Mouse (Mus musculus) hindbrain, embryonic 14.5 days (tissue): ENCODE measurements at regions not wholly inside any gene's neighbourhood (a gene's known extent, or its start where the extent isn't known, plus 50 kb on each side); places are given as distances from the start of the nearest gene placed in this dataset.
A peak's percentile ranks its signal among the peaks of the same experiment; 100 is the strongest.

Experiments used
- ATAC-seq: fragments of 200-750 bp; cut with Nextera tagmentation; 2 replicates; pipeline ENCODE4 v1.8.0; 2017; ENCODE audit warnings: moderate number of reproducible peaks, mild to moderate bottlenecking, moderate TSS enrichment, moderate library complexity; ENCODE audit not compliant: low FRiP score
- DNase-seq: peaks from one replicate; pipeline ENCODE4 v3.0.0-alpha.2; 2015; ENCODE audit warnings: low spot score
- H3K27ac ChIP-seq: fragments of 300-500 bp; sonication (generic); 2 replicates; pipeline ENCODE4 v1.5.1; 2014; ENCODE audit warnings: mild to moderate bottlenecking, moderate library complexity
- H3K27me3 ChIP-seq: fragments of 300-500 bp; sonication (generic); 2 replicates; pipeline ENCODE4 v1.6.1; 2014; ENCODE audit warnings: mild to moderate bottlenecking, low read length, mixed read lengths; ENCODE audit not compliant: control insufficient read depth, insufficient read depth
- H3K36me3 ChIP-seq: fragments of 300-500 bp; sonication (generic); replicated peaks from 2 replicates; pipeline ENCODE4 v1.6.1; 2014; ENCODE audit not compliant: control insufficient read depth, insufficient read depth
- H3K4me1 ChIP-seq: fragments of 300-500 bp; sonication (generic); replicated peaks from 2 replicates; pipeline ENCODE4 v1.6.1; 2014; ENCODE audit warnings: antibody characterized with exemption, low read length, mixed read lengths; ENCODE audit not compliant: control insufficient read depth, insufficient read depth
- H3K4me2 ChIP-seq: fragments of 300-500 bp; sonication (generic); replicated peaks from 2 replicates; pipeline ENCODE4 v1.6.1; 2014; ENCODE audit warnings: mild to moderate bottlenecking, moderate library complexity
- H3K4me3 ChIP-seq: fragments of 300-500 bp; sonication (generic); replicated peaks from 2 replicates; pipeline ENCODE4 v1.5.1; 2014; ENCODE audit warnings: mild to moderate bottlenecking, low read length
- H3K9ac ChIP-seq: fragments of 300-500 bp; sonication (generic); 2 replicates; pipeline ENCODE4 v1.6.1; 2014
- H3K9me3 ChIP-seq: fragments of 300-500 bp; sonication (generic); 2 replicates; pipeline ENCODE4 v1.6.1; 2016; ENCODE audit warnings: low read length; ENCODE audit not compliant: control insufficient read depth
- WGBS: fragments of 180-500 bp; shearing (Covaris S2); extraction: QIAGEN DNeasy Blood & Tissue Kit; methylation state at CpG from one replicate; pipeline ENCODE4 v1.1.7; 2014; 5-methylcytosine and 5-hydroxymethylcytosine counted together

DNA sequence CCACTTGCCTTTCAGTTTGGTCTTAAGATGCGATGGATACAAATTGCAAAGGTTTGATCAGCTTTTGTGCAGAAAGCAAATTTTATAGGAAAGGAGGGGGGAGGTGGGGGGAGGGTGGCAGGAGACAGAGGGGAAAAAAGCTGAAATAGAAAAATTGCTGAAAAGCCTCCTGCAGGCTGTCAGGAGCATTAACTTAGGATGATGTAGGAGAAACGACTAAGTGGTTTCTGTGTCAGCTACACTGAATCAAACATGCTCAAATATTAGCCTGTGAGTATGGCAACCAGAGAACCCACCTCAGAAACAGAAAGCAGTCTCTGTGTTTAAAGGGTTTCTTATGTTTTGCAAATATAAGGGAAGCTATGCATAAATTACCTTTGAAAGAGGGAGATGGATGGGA lies 819.6 kb downstream of the Gm9195 start:
- Histone ChIP-seq H3K27ac (no peak overlapping the region), H3K4me1 (peaks cover 5% of the 10 kb centered on the region; the same call in 1 of the 2 replicates), H3K4me3 (no peak overlapping the region), H3K4me2 (no peak overlapping the region), H3K27me3 (no peaks in the 10 kb centered on the region), H3K9me3 (no peaks in the 10 kb centered on the region), H3K9ac (no peak overlapping the region), H3K36me3 (no peaks in the 10 kb centered on the region)
- ATAC-seq (no peak), DNase-seq (no peak)
- WGBS: 51% methylated on average over 2 of the region's 2 CpGs

DNA sequence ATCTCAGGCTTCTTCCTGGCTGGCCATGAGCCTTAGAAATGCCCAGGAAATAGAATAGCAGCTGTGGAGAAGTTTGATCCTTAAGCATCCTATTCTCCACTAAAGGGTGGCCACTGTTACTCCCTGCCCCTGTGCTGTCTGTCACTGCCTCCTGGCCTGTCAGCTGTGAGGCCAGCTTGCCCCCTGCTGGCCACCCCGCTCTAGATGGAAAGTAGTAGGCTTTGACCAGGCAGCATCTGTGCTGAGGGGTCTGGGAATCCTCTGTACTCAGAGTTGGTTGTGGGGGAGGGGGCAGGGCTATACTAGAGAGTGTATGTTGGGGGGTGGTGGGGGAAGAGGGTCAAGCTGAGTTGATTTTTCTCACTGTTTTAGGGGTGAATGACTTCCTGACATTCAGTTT lies 821.2 kb downstream of the Gm9195 start:
- WGBS: 4% methylated on average over 1 of the region's 1 CpGs

DNA sequence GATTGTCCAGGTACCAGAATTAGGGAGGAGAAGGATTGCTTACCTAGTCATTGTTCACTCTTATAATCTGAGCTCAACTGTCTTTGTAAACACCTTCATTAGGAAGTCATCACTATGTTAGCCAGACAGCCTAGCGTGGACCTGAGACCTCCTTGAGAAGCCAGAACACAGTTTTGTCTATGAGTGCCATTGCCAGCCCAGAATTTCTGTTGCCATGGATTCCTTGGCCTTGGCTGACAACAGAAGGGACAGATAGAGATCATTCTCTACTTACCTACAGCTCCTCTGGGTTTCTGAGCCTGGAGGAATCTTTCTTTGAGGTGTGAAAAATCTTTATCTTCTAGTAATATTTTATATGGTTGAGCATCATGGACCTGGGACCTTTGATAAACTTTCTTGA lies 825.0 kb downstream of the Gm9195 start:
- no peak overlapping the region for H3K4me2 ChIP-seq
- no peaks in the 10 kb centered on the region for H3K36me3 ChIP-seq
- no peaks in the 10 kb centered on the region for H3K9me3 ChIP-seq
- H3K27ac ChIP-seq: no peak overlapping the region
- WGBS: 87% methylated on average over 1 of the region's 1 CpGs
- no peaks in the 10 kb centered on the region for H3K27me3 ChIP-seq
- no peak overlapping the region for H3K9ac ChIP-seq
- DNase-seq (no peak), ATAC-seq (no peak)
- H3K4me3 ChIP-seq: no peak overlapping the region
- H3K4me1 ChIP-seq: 0 out of 2 replicates have a peak, but pooled peaks cover 2% of the 10 kb centered on the region

More for the DNA sequence above, 821.2 kb downstream of the Gm9195 start:
- H3K27ac ChIP-seq: no peak overlapping the region
- DNase-seq (peak; percentile 63), ATAC-seq (peak; percentile 86; the same call in 1 of the 2 replicates)
- H3K9ac ChIP-seq: no peak overlapping the region
- no peaks in the 10 kb centered on the region for H3K9me3 ChIP-seq
- no peak overlapping the region for H3K4me2 ChIP-seq
- no peaks in the 10 kb centered on the region for H3K27me3 ChIP-seq
- no peaks in the 10 kb centered on the region for H3K36me3 ChIP-seq
- no peak overlapping the region for H3K4me3 ChIP-seq
- peaks cover 5% of the 10 kb centered on the region; the same call in 1 of the 2 replicates for H3K4me1 ChIP-seq

DNA sequence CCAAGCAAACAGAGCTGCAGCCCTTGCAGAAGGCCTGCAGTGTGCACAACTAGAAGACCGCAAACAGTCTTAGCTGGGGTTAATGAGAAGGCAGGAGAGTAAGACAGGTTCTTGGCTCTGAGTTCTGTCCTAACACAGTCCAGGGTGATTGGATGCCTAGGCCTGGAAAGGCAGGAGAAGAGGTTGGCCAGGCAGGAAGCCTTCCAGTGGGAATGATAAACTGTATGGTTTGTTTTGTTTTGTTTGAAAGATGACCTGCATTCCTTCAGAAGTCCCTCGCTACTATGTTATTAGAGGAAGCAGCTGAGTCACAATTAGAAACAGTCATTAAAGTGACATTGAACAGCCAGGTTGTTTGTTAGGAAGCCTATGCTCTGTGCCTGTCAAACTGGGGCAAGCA lies 831.5 kb downstream of the Gm9195 start:
- H3K27me3 ChIP-seq: no peaks in the 10 kb centered on the region

DNA sequence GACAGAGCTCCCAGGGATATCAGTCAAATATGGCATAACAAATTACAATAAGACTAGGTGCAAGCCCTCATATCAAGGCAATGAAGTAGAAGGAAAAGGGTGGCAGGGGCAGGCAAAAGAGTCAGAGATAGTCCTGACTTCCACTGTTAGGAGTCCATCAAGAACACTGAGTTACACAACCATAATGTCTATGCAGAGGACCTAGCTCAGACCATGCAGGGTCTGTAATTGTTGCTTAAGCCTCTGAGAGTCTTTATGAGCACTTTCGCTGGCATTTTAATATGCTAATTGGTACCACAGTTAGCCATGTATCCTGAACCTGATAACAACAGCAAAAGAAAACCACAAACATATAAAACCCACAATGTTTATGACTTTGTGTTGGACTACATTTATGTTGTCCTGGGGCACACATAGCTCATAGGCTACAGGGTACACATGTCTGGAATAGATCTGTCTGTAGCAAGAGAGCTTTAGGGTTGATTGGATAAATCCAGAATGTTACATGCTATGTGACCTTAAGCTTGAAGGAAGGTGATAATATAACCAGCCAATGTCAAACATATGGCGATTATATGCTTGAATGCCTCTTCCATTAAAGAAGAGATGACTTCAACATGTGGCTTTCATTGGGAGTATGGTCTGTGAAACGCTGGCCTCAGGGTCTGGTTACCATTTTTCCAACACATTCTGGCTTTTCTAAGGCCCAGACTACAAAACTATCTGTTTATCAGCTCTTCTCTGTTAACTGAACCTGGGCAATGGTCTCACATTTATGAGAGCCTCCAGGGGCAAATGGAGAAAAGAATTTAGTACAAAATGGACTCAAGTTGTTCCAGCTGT lies 836.6 kb downstream of the Gm9195 start:
- H3K27ac ChIP-seq: no peak overlapping the region
- H3K36me3 ChIP-seq: no peaks in the 10 kb centered on the region
- no peak overlapping the region for H3K4me3 ChIP-seq
- ATAC-seq (no peak), DNase-seq (no peak)
- H3K9ac ChIP-seq: no peak overlapping the region
- no peaks in the 10 kb centered on the region for H3K27me3 ChIP-seq
- no peak overlapping the region for H3K4me2 ChIP-seq
- no peaks in the 10 kb centered on the region for H3K9me3 ChIP-seq
- H3K4me1 ChIP-seq: no peaks in the 10 kb centered on the region
- WGBS: 79% methylated on average over 3 of the region's 3 CpGs

More for the DNA sequence above, 831.5 kb downstream of the Gm9195 start:
- Histone ChIP-seq H3K4me2 (no peak overlapping the region), H3K36me3 (no peaks in the 10 kb centered on the region), H3K9me3 (no peaks in the 10 kb centered on the region), H3K4me1 (no peaks in the 10 kb centered on the region), H3K4me3 (no peak overlapping the region), H3K9ac (no peak overlapping the region), H3K27ac (no peak overlapping the region)
- DNase-seq (no peak), ATAC-seq (no peak)
- WGBS: 74% methylated on average over 2 of the region's 2 CpGs

DNA sequence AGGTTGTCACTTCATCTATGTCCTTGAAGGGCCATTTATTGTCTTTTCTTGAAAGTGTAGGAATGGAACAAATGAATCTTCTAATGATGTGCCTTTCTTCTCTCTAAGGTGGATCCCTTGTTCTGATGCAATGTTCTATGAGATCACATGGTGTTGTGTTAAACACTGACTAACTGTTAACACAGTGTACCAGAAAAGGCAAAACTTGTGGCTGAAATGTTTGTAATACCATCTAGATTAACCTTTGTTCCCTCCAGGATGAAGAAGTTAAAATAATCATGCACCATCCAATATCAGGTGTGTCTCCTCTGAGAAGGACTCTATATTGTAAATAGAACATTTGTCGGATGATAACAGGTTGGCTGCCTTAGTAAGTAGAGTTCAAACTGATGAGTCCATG lies 849.1 kb downstream of the Gm9195 start:
- 91% methylated on average over 1 of the region's 1 CpGs for WGBS
- H3K27ac ChIP-seq: no peak overlapping the region
- H3K4me2 ChIP-seq: no peak overlapping the region
- H3K27me3 ChIP-seq: no peaks in the 10 kb centered on the region
- no peak overlapping the region for H3K4me3 ChIP-seq
- no peak for ATAC-seq
- H3K9ac ChIP-seq: no peak overlapping the region
- no peaks in the 10 kb centered on the region for H3K9me3 ChIP-seq
- no peaks in the 10 kb centered on the region for H3K36me3 ChIP-seq
- no peak for DNase-seq
- no peaks in the 10 kb centered on the region for H3K4me1 ChIP-seq

DNA sequence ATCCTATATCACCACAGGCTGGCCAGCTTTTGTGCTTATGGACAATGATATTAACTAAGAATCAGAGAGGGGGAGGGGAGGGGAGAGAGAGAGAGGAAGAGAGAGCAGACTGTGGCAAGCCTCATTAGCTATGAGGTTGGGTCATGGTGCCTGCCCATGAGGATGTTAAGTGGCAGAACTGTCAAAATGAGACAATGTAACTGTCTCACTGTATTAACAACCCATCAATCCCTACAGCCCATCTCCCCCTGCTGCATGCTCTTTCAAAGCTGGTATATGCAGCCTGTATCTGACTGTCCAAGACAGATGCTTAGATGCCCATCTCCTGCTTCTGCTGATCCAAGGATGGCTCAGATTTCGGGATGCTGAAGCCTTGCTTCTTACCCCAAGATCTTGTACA lies 852.6 kb downstream of the Gm9195 start:
- H3K4me1 ChIP-seq: no peaks in the 10 kb centered on the region
- ATAC-seq (no peak), DNase-seq (no peak)
- no peaks in the 10 kb centered on the region for H3K9me3 ChIP-seq
- no peaks in the 10 kb centered on the region for H3K36me3 ChIP-seq
- H3K4me2 ChIP-seq: no peak overlapping the region
- H3K27ac ChIP-seq: no peak overlapping the region
- H3K9ac ChIP-seq: no peak overlapping the region
- no peak overlapping the region for H3K4me3 ChIP-seq
- H3K27me3 ChIP-seq: no peaks in the 10 kb centered on the region
- 69% methylated on average over 1 of the region's 1 CpGs for WGBS

DNA sequence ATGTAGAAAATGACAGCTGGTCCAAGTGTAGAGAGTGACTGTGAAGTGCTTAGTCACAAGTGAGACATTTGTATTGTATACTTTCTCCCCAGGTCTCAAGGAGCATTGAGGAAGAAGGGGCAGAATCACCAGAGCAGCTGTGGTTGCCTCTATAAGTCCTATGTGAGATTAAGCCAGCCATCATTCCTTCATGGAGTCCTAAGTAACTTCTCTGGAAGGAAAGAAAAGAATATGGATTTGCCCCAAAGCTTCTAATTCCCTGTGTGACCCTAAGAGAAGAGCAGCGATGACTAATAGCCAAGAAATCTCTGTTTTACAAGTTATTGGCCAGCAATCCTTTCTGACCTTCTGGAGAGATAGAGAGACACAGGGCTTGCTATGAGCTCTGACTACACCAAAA lies 856.5 kb downstream of the Gm9195 start:
- Histone ChIP-seq H3K9ac (no peak overlapping the region), H3K4me3 (no peak overlapping the region), H3K27ac (no peak overlapping the region), H3K9me3 (no peaks in the 10 kb centered on the region), H3K36me3 (no peaks in the 10 kb centered on the region), H3K27me3 (no peaks in the 10 kb centered on the region), H3K4me2 (no peak overlapping the region), H3K4me1 (no peaks in the 10 kb centered on the region)
- ATAC-seq (no peak), DNase-seq (no peak)
- WGBS: 95% methylated on average over 1 of the region's 1 CpGs

DNA sequence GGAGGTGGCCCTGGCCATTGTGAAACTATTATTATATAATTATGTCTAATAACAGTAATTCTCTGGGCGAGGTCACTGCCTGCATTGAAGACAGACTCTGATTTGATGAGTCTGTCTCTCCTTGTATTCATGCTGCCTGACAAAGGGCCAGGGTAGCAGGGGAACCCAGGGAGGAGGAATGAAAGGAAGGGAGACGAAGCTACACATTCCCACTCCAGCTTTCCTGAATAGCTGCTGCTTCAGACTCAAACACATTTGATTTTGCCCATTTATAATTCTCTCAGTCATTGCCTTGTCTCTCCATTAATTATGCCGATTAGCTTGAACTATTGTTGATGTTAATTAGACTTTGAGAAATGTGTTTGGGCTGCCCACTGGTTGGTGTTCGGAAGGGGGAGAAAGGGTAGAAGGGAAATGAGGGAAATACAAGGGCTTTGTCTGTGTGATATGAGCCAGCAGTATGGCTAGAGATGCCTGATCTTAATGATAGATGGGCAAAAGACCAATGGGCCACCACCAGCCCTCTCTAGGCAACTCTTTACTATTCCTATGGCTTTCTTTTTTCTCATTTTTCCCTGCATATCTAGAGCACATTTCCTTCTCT lies 881.8 kb downstream of the Gm9195 start:
- WGBS: 49% methylated on average over 4 of the region's 4 CpGs
- ATAC-seq: no peak
- Histone ChIP-seq H3K27me3 (no peaks in the 10 kb centered on the region), H3K9ac (no peak overlapping the region), H3K4me3 (no peak overlapping the region), H3K4me2 (no peak overlapping the region), H3K27ac (no peak overlapping the region), H3K9me3 (no peaks in the 10 kb centered on the region), H3K4me1 (no peaks in the 10 kb centered on the region), H3K36me3 (no peaks in the 10 kb centered on the region)
- no peak for DNase-seq
